27 mouse cellular contexts compared by ENCODE assay signal in genomic region chr2:60840922-60841321, GRCm38 (mm10).
DNase-seq lines count a peak whose midpoint lies in the region; ATAC-seq and TF ChIP-seq lines count a peak whose summit lies in the region.
"Had no signal": no experiment of that assay in that cellular context is flagged by ENCODE, and none has a peak within 500 bp of the region (broad histone marks: within the 10 kb centered on the region; RNA-seq: fewer than 3 reads in every experiment).

No protein-coding gene starts in this region.

- no peak overlapping the region for H3K4me2 ChIP-seq in intestine, postnatal 0 days (replicated peaks; ENCODE audit: low read depth)
- H3K4me2 ChIP-seq in hindbrain, embryonic 11.5 days (replicated peaks; ENCODE audit: low read depth, low read length), result no peak overlapping the region
- H3K4me2 ChIP-seq: forebrain, embryonic 15.5 days; heart, embryonic 13.5 days; limb, embryonic 13.5 days; liver, embryonic 12.5 days; neural tube, embryonic 12.5 days had no signal

- H3K27me3 ChIP-seq in heart, adult 2 months (ENCODE audit: control insufficient read depth, insufficient read depth, low read length), result no peaks in the 10 kb centered on the region
- no peaks in the 10 kb centered on the region for H3K27me3 ChIP-seq in intestine, postnatal 0 days (replicated peaks; ENCODE audit: control insufficient read depth, insufficient read depth, low read length)
- no peaks in the 10 kb centered on the region for H3K27me3 ChIP-seq in hindbrain, embryonic 11.5 days (ENCODE audit: control insufficient read depth, insufficient read depth, low read length)
- H3K27me3 ChIP-seq: CH12.LX; forebrain, embryonic 15.5 days; heart, embryonic 13.5 days; limb, embryonic 13.5 days; liver, embryonic 12.5 days; megakaryocyte, embryonic 14.5 days; neural tube, embryonic 12.5 days; Patski had no signal

- ATAC-seq in intestine, postnatal 0 days, result no peak
- no peak for ATAC-seq in hindbrain, embryonic 11.5 days (ENCODE audit: low FRiP score)
- ATAC-seq: forebrain, embryonic 15.5 days; liver, embryonic 12.5 days; Patski had no signal

- TF ChIP-seq CTCF in heart, adult 2 months (IDR thresholded peaks at IDR 0.05), result no peak
- no peak for TF ChIP-seq CTCF in intestine, postnatal 0 days (IDR thresholded peaks at IDR 0.05; ENCODE audit: low read depth)

- intact Hi-C loops in heart, adult 2 months (cut with DNase I), result no loop called here
- intact Hi-C loops in heart, postnatal 14 days (cut with DNase I), result no loop called here

- no peak overlapping the region for H3K9ac ChIP-seq in heart, adult 2 months (ENCODE audit: low read depth, low read length)
- H3K9ac ChIP-seq in intestine, postnatal 0 days (ENCODE audit: low read depth, low read length), result no peak overlapping the region
- no peak overlapping the region for H3K9ac ChIP-seq in hindbrain, embryonic 11.5 days (ENCODE audit: low read depth, low read length)
- H3K9ac ChIP-seq: forebrain, embryonic 15.5 days; heart, embryonic 13.5 days; limb, embryonic 13.5 days; liver, embryonic 12.5 days; neural tube, embryonic 12.5 days had no signal

- DNase-seq in heart, adult 2 months, result peak; percentile 63 to 65
- DNase-seq in heart, adult 9 months (ENCODE audit: low spot score in 2 of 2), result no peak
- DNase-seq in kidney, postnatal 14 days, result peak; percentile 42
- no peak for DNase-seq in kidney, adult 18-20 months
- DNase-seq in gastrocnemius, postnatal 10 days, result peak; percentile 64
- DNase-seq in heart, postnatal 14 days, result peak; percentile 58 to 61
- no peak for DNase-seq in hindbrain, embryonic 11.5 days (ENCODE audit: low spot score)
- DNase-seq: adrenal gland, adult 2 months; B cell, adult 2 months; cerebellum, adult 2 months; layer of hippocampus, postnatal 36 days; lung, adult 2 months; lung, postnatal 14 days; midbrain, embryonic 14.5 days; thymus, postnatal 14 days had no signal

- H3K4me1 ChIP-seq in heart, adult 2 months (ENCODE audit: control insufficient read depth, insufficient read depth, low read length), result peaks cover 45% of the 10 kb centered on the region
- no peaks in the 10 kb centered on the region for H3K4me1 ChIP-seq in intestine, postnatal 0 days (replicated peaks; ENCODE audit: control insufficient read depth, insufficient read depth, low read length)
- no peaks in the 10 kb centered on the region for H3K4me1 ChIP-seq in hindbrain, embryonic 11.5 days (replicated peaks; ENCODE audit: control insufficient read depth, insufficient read depth, low read length)
- H3K4me1 ChIP-seq: forebrain, embryonic 15.5 days had no signal

- H3K79me2 ChIP-seq in heart, adult 2 months (replicated peaks; ENCODE audit: control insufficient read depth, insufficient read depth, low read length), result peaks cover 11% of the 10 kb centered on the region

- TF ChIP-seq EP300 in heart, adult 2 months (IDR thresholded peaks at IDR 0.05; ENCODE audit: insufficient read depth, low read depth, low read length), result no peak

- peak overlapping the region; percentile 16; the same call in 1 of the 2 replicates for H3K27ac ChIP-seq in heart, adult 2 months
- H3K27ac ChIP-seq in intestine, postnatal 0 days (ENCODE audit: low read depth, low read length), result no peak overlapping the region
- no peak overlapping the region for H3K27ac ChIP-seq in hindbrain, embryonic 11.5 days (ENCODE audit: low read depth, low read length)
- H3K27ac ChIP-seq: embryonic facial prominence, embryonic 10.5 days; forebrain, embryonic 15.5 days; heart, embryonic 13.5 days; hindbrain, embryonic 10.5 days; limb, embryonic 13.5 days; liver, embryonic 12.5 days; neural tube, embryonic 12.5 days had no signal

- H3K36me3 ChIP-seq in heart, adult 2 months (ENCODE audit: control insufficient read depth, insufficient read depth, low read length), result peaks cover 68% of the 10 kb centered on the region
- 0 out of 2 replicates have a peak, but pooled peaks cover 3% of the 10 kb centered on the region for H3K36me3 ChIP-seq in intestine, postnatal 0 days (ENCODE audit: control insufficient read depth, insufficient read depth)
- no peaks in the 10 kb centered on the region for H3K36me3 ChIP-seq in hindbrain, embryonic 11.5 days (ENCODE audit: control insufficient read depth, insufficient read depth, low read length)
- H3K36me3 ChIP-seq: forebrain, embryonic 15.5 days; neural tube, embryonic 12.5 days had no signal

- H3K9me3 ChIP-seq in intestine, postnatal 0 days (ENCODE audit: control insufficient read depth), result no peaks in the 10 kb centered on the region
- no peaks in the 10 kb centered on the region for H3K9me3 ChIP-seq in hindbrain, embryonic 11.5 days (ENCODE audit: control insufficient read depth, low read length)
- H3K9me3 ChIP-seq: embryonic facial prominence, embryonic 10.5 days; forebrain, embryonic 15.5 days; G1E; heart, embryonic 13.5 days; hindbrain, embryonic 10.5 days; limb, embryonic 13.5 days; liver, embryonic 12.5 days; megakaryocyte, embryonic 14.5 days; neural tube, embryonic 12.5 days had no signal

- no peak for TF ChIP-seq POLR2A in heart, adult 2 months (IDR thresholded peaks at IDR 0.05; ENCODE audit: insufficient read depth, low read depth, low read length)

- WGBS in heart, adult 2 months, result 48% methylated on average over 4 of the region's 4 CpGs
- WGBS in intestine, postnatal 0 days, result 74% methylated on average over 4 of the region's 4 CpGs
- WGBS in hindbrain, embryonic 11.5 days, result 82% methylated on average over 4 of the region's 4 CpGs

- H3K4me3 ChIP-seq in heart, adult 2 months, result no peak overlapping the region
- H3K4me3 ChIP-seq in intestine, postnatal 0 days (ENCODE audit: low read depth, low read length), result no peak overlapping the region
- H3K4me3 ChIP-seq in hindbrain, embryonic 11.5 days (ENCODE audit: low read depth, low read length), result no peak overlapping the region
- H3K4me3 ChIP-seq: embryonic facial prominence, embryonic 10.5 days; forebrain, embryonic 15.5 days; heart, embryonic 13.5 days; hindbrain, embryonic 10.5 days; limb, embryonic 13.5 days; liver, embryonic 12.5 days; megakaryocyte, embryonic 14.5 days; neural tube, embryonic 12.5 days had no signal

Comparison
In these comparisons a context has a peak if more than half of its experiments do, and no peak if none do; other contexts are left out.
1. DNase-seq: peak in heart, adult 2 months (2 of 2), kidney, postnatal 14 days (single experiment), gastrocnemius, postnatal 10 days (single experiment) and heart, postnatal 14 days (2 of 2); none in heart, adult 9 months (0 of 2), kidney, adult 18-20 months (single experiment) and hindbrain, embryonic 11.5 days (single experiment).